Mouse (Mus musculus): ENCODE results near the gene Mchr1. TPM values are rescaled to one million over a fixed set of nuclear protein-coding genes. Genes with fewer than 3 reads are reported as not detected.

Mchr1 gene
- polyA plus RNA-seq, 1 experiment from 2014 or later, result 3.2 TPM

DNA sequence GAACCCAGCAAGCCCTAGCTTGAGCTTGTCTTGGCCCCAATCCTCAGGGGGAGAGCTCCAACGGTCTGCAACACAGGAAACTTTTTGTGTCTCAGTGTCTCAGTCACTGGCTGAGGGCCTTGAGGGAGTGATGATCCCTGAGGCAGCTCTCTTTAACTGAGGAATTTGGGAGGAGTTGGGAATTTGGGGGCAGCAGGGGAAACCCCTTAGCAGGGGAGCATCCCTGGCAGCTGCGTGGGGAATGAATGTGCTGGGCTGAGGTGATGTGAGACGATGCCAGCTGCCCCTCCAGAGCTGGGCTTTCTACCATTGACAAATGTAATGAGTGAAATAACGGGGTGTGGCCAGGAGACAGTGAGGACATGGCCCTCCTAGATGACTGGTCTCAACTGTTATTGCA is 39.9 kb upstream of the Mchr1 start:
- no peaks in the 10 kb centered on the region for H3K36me3 ChIP-seq (ENCODE audit: control insufficient read depth, insufficient read depth, low read length)
- H3K9me3 ChIP-seq (ENCODE audit: control insufficient read depth, low read length), result no peaks in the 10 kb centered on the region
- ATAC-seq (ENCODE audit: low FRiP score, low TSS enrichment) (no peak), DNase-seq (no peak)
- H3K9ac ChIP-seq (replicated peaks; ENCODE audit: low read length), result no peak overlapping the region
- H3K4me1 ChIP-seq (ENCODE audit: control insufficient read depth, insufficient read depth, low read length), result no peaks in the 10 kb centered on the region
- no peak overlapping the region for H3K4me3 ChIP-seq (replicated peaks; ENCODE audit: low read depth, low read length)
- no peak overlapping the region for H3K27ac ChIP-seq (replicated peaks; ENCODE audit: low read depth, low read length)
- no peaks in the 10 kb centered on the region for H3K27me3 ChIP-seq (ENCODE audit: control insufficient read depth, insufficient read depth, low read length)
- H3K4me2 ChIP-seq (ENCODE audit: low read length), result no peak overlapping the region
- WGBS, result 62% methylated on average over 4 of the region's 4 CpGs

DNA sequence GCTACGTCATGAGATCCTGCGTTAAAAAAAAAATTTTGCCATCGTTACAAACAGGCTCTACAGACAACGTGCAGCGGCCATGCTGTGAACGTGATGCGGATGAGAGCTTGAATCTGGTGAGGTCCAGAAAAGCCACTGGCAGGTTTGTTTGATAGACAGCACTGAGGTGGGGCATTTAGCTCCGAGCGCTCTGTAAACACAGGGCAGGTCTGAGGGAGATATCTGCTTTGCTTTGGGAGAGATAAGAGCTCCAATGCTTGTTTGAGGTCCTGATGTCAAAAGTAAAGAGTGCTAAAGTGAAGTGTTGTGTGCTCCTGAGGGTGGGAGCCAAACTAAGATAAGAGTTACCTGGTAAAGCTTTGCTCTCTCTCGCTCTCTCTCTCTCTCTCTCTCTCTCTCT is 38.1 kb upstream of the Mchr1 start:
- no peak overlapping the region for H3K9ac ChIP-seq (replicated peaks; ENCODE audit: low read length)
- no peaks in the 10 kb centered on the region for H3K27me3 ChIP-seq (ENCODE audit: control insufficient read depth, insufficient read depth, low read length)
- ATAC-seq (ENCODE audit: low FRiP score, low TSS enrichment), result no peak
- H3K4me2 ChIP-seq (ENCODE audit: low read length), result no peak overlapping the region
- H3K27ac ChIP-seq (replicated peaks; ENCODE audit: low read depth, low read length), result no peak overlapping the region
- H3K9me3 ChIP-seq (ENCODE audit: control insufficient read depth, low read length), result no peaks in the 10 kb centered on the region
- H3K36me3 ChIP-seq (ENCODE audit: control insufficient read depth, insufficient read depth, low read length), result no peaks in the 10 kb centered on the region
- no peak overlapping the region for H3K4me3 ChIP-seq (replicated peaks; ENCODE audit: low read depth, low read length)
- no peaks in the 10 kb centered on the region for H3K4me1 ChIP-seq (ENCODE audit: control insufficient read depth, insufficient read depth, low read length)
- 89% methylated on average over 10 of the region's 10 CpGs for WGBS
- DNase-seq, result no peak

DNA sequence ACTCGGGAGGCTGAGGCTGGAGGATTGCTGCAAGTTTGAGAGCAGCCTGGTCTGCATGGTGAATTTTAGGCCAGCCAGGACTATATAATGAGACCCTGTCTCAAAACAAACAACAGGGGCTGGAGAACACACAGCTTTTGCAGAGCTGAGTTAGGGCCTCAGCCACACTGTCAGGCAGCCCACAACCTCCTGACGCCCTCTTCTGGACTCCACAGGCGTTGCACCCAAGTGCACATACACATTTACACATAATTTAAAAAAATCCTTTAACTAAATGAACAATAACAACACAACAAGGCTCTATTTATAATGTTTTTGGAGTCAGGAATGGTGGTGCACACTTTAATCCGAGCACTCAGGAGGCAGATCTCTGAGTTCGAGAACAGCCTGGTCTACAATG is 36.9 kb upstream of the Mchr1 start:
- no peaks in the 10 kb centered on the region for H3K4me1 ChIP-seq (ENCODE audit: control insufficient read depth, insufficient read depth, low read length)
- H3K27ac ChIP-seq (replicated peaks; ENCODE audit: low read depth, low read length), result no peak overlapping the region
- DNase-seq, result no peak
- H3K9me3 ChIP-seq (ENCODE audit: control insufficient read depth, low read length), result no peaks in the 10 kb centered on the region
- H3K4me3 ChIP-seq (replicated peaks; ENCODE audit: low read depth, low read length), result no peak overlapping the region
- no peak for ATAC-seq (ENCODE audit: low FRiP score, low TSS enrichment)
- no peaks in the 10 kb centered on the region for H3K36me3 ChIP-seq (ENCODE audit: control insufficient read depth, insufficient read depth, low read length)
- 95% methylated on average over 5 of the region's 5 CpGs for WGBS
- no peak overlapping the region for H3K4me2 ChIP-seq (ENCODE audit: low read length)
- no peaks in the 10 kb centered on the region for H3K27me3 ChIP-seq (ENCODE audit: control insufficient read depth, insufficient read depth, low read length)
- no peak overlapping the region for H3K9ac ChIP-seq (replicated peaks; ENCODE audit: low read length)

DNA sequence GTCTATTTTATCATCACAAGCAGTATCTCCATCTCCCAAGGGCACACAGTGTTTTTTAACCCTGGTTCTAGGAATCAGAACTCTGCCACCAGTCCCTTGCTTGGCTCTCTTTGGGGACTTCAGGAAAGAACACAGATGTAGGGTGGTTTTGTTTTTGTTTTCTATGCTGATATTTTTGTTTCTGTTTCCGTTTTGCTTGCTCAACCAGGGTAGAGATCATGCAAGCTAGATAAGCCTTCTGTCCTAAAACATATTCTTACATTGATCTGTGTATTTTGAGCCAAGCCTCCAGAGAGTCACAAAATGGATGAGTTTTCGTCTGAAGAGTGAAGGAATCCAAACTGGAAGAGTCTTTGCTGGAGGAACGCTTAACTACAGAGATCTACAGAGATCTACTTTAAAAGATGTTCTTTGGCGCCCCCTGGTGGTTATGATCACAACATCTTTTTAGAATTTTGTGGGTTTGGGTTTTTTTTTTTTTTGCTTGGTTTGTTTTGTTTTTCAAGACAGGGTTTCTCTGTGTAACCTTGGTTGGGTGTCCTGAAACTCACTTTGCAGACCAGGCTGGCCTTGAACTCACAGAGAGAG is 35.8 kb upstream of the Mchr1 start:
- Histone ChIP-seq H3K4me1 (ENCODE audit: control insufficient read depth, insufficient read depth, low read length) (no peaks in the 10 kb centered on the region), H3K36me3 (ENCODE audit: control insufficient read depth, insufficient read depth, low read length) (no peaks in the 10 kb centered on the region), H3K9ac (replicated peaks; ENCODE audit: low read length) (no peak overlapping the region), H3K27me3 (ENCODE audit: control insufficient read depth, insufficient read depth, low read length) (no peaks in the 10 kb centered on the region), H3K27ac (replicated peaks; ENCODE audit: low read depth, low read length) (no peak overlapping the region), H3K4me3 (replicated peaks; ENCODE audit: low read depth, low read length) (no peak overlapping the region), H3K4me2 (ENCODE audit: low read length) (no peak overlapping the region), H3K9me3 (ENCODE audit: control insufficient read depth, low read length) (no peaks in the 10 kb centered on the region)
- 25% methylated on average over 4 of the region's 4 CpGs for WGBS
- DNase-seq (peak; percentile 94), ATAC-seq (ENCODE audit: low FRiP score, low TSS enrichment) (no peak)

DNA sequence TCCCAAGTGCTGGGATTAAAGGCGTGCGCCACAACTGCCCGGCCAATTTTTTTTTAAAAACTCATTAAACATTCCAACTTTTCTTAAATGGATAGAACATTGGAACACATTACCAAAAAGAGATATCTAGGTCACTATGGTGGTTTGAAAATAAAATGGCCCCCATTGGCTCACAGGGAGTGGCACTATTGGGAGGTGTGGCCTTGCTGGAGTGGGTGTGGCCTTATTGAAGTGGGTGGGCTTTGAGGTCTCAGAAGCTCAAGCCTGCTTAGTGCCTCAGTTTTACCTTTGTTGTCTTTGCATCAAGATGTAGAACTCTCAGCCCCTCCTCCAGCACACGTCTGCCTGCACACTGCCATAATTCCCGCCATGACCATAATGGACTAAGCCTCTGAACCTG is 32.8 kb upstream of the Mchr1 start:
- Histone ChIP-seq H3K9me3 (ENCODE audit: control insufficient read depth, low read length) (no peaks in the 10 kb centered on the region), H3K36me3 (ENCODE audit: control insufficient read depth, insufficient read depth, low read length) (no peaks in the 10 kb centered on the region), H3K4me2 (ENCODE audit: low read length) (no peak overlapping the region), H3K27me3 (ENCODE audit: control insufficient read depth, insufficient read depth, low read length) (no peaks in the 10 kb centered on the region), H3K9ac (replicated peaks; ENCODE audit: low read length) (no peak overlapping the region), H3K4me1 (ENCODE audit: control insufficient read depth, insufficient read depth, low read length) (no peaks in the 10 kb centered on the region), H3K27ac (replicated peaks; ENCODE audit: low read depth, low read length) (no peak overlapping the region), H3K4me3 (replicated peaks; ENCODE audit: low read depth, low read length) (no peak overlapping the region)
- ATAC-seq (ENCODE audit: low FRiP score, low TSS enrichment) (no peak), DNase-seq (no peak)
- 97% methylated on average over 5 of the region's 5 CpGs for WGBS

DNA sequence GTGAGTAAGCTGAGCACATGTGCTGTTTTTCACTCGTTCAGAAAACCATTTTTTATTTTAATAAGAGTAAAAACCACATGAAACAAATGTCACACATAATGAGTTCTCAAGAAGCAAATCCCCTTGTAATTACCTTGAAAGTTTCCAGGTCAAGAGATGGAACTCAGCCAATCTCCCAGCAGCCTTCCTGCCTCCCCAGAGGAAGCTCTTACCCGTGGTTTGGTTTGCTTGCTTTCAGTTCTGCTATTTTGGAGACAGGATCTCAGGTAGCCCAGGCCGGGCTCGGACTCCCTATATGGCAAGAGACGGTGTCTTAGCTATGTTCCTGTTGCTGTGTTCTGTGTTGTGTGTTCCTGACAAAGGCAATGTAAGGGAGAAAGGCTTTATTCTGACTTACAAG is 24.8 kb upstream of the Mchr1 start:
- no peaks in the 10 kb centered on the region for H3K4me1 ChIP-seq (ENCODE audit: control insufficient read depth, insufficient read depth, low read length)
- 76% methylated on average over 5 of the region's 5 CpGs for WGBS
- ATAC-seq (ENCODE audit: low FRiP score, low TSS enrichment) (no peak), DNase-seq (no peak)
- H3K36me3 ChIP-seq (ENCODE audit: control insufficient read depth, insufficient read depth, low read length), result no peaks in the 10 kb centered on the region
- H3K9ac ChIP-seq (replicated peaks; ENCODE audit: low read length), result no peak overlapping the region
- H3K27me3 ChIP-seq (ENCODE audit: control insufficient read depth, insufficient read depth, low read length), result no peaks in the 10 kb centered on the region
- no peaks in the 10 kb centered on the region for H3K9me3 ChIP-seq (ENCODE audit: control insufficient read depth, low read length)
- no peak overlapping the region for H3K4me3 ChIP-seq (replicated peaks; ENCODE audit: low read depth, low read length)
- no peak overlapping the region for H3K27ac ChIP-seq (replicated peaks; ENCODE audit: low read depth, low read length)
- no peak overlapping the region for H3K4me2 ChIP-seq (ENCODE audit: low read length)

DNA sequence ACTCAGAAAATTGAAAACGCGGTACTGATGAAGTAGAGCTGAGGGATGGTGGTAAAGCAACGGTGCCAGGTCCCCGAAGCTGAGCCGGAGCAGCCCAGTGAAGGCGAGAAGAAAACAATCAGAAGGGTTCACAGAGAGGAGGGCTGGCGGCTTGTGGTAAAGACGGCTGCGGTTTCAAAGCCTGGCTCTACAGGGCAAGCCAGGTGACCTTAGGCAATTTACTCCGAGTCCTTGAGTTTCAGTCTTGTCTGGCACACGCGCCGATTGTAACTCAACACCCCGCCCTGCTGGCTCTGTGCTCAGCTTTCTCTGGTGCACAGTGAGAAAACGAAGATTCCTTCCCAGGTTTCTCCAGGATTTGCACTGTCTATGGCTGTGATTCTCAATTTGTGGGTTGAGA is 22.3 kb upstream of the Mchr1 start:
- DNase-seq (no peak), ATAC-seq (ENCODE audit: low FRiP score, low TSS enrichment) (no peak)
- WGBS, result 83% methylated on average over 15 of the region's 15 CpGs
- Histone ChIP-seq H3K9ac (replicated peaks; ENCODE audit: low read length) (no peak overlapping the region), H3K4me3 (replicated peaks; ENCODE audit: low read depth, low read length) (no peak overlapping the region), H3K36me3 (ENCODE audit: control insufficient read depth, insufficient read depth, low read length) (no peaks in the 10 kb centered on the region), H3K4me1 (ENCODE audit: control insufficient read depth, insufficient read depth, low read length) (no peaks in the 10 kb centered on the region), H3K27ac (replicated peaks; ENCODE audit: low read depth, low read length) (no peak overlapping the region), H3K4me2 (ENCODE audit: low read length) (no peak overlapping the region), H3K9me3 (ENCODE audit: control insufficient read depth, low read length) (no peaks in the 10 kb centered on the region), H3K27me3 (ENCODE audit: control insufficient read depth, insufficient read depth, low read length) (no peaks in the 10 kb centered on the region)

DNA sequence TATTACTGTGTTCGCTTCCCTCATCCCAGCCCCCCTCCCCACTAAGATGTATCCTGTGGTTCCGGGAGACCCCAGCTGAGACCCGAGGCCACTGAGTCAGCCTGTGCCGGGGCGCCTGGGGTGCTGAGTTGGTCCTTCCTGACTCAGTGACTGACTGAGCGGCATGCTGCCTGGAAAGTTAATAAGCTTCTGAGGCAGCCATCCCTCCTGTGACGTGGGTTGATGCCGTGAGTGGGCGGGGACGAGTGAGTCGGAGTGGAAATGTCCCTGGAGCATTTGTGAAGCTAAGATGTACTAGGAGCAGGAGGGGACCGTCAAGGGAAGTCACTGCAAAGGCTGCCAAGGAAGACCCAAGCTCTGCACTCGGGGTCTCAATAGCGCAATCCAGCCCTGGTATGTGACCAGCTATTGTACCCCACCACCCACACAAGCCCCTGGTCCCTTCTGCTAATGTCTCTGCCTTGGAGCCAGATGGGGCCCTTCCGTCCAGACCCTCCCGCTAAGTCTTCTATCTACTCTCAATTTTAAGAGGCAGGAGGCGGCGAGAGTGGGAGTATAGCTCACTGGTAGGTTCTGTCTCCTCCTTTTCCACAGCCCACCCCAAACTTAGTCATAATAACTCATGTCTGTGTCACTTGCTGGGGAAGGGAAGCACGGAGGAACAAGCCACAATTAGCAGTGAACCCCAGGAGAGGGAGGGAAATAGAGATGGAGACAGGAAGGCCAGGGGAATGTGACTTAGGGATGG is 18.2 kb upstream of the Mchr1 start:
- no peak for ATAC-seq (ENCODE audit: low FRiP score, low TSS enrichment)
- no peak overlapping the region for H3K9ac ChIP-seq (replicated peaks; ENCODE audit: low read length)
- no peaks in the 10 kb centered on the region for H3K9me3 ChIP-seq (ENCODE audit: control insufficient read depth, low read length)
- no peak overlapping the region for H3K4me3 ChIP-seq (replicated peaks; ENCODE audit: low read depth, low read length)
- DNase-seq, result no peak
- H3K4me2 ChIP-seq (ENCODE audit: low read length), result no peak overlapping the region
- H3K27me3 ChIP-seq (ENCODE audit: control insufficient read depth, insufficient read depth, low read length), result no peaks in the 10 kb centered on the region
- H3K4me1 ChIP-seq (ENCODE audit: control insufficient read depth, insufficient read depth, low read length), result no peaks in the 10 kb centered on the region
- H3K27ac ChIP-seq (replicated peaks; ENCODE audit: low read depth, low read length), result no peak overlapping the region
- no peaks in the 10 kb centered on the region for H3K36me3 ChIP-seq (ENCODE audit: control insufficient read depth, insufficient read depth, low read length)
- 86% methylated on average over 19 of the region's 19 CpGs for WGBS

DNA sequence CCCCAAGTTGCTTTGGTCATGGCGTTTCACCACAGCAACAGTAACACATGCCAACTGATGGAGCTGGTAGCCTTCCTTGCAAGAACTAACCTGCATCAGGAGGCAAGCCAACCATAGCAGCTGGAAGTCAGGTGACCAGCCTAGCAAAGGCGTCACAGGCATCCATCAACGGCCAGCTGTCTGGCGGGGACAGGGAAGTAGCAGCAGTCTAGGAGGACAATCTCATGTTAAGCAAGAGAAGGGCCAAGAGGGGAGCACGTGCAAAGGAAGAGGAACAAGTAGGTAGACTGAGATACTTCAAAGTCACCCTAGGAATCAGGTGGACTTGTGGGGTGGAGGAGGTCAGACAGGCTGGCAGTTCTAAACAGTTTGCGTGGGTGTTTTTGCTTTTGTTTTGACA is 16.2 kb upstream of the Mchr1 start:
- DNase-seq, result no peak
- H3K27me3 ChIP-seq (ENCODE audit: control insufficient read depth, insufficient read depth, low read length), result no peaks in the 10 kb centered on the region
- H3K36me3 ChIP-seq (ENCODE audit: control insufficient read depth, insufficient read depth, low read length), result no peaks in the 10 kb centered on the region
- no peak overlapping the region for H3K4me3 ChIP-seq (replicated peaks; ENCODE audit: low read depth, low read length)
- no peak for ATAC-seq (ENCODE audit: low FRiP score, low TSS enrichment)
- H3K9me3 ChIP-seq (ENCODE audit: control insufficient read depth, low read length), result no peaks in the 10 kb centered on the region
- no peak overlapping the region for H3K27ac ChIP-seq (replicated peaks; ENCODE audit: low read depth, low read length)
- no peak overlapping the region for H3K9ac ChIP-seq (replicated peaks; ENCODE audit: low read length)
- no peaks in the 10 kb centered on the region for H3K4me1 ChIP-seq (ENCODE audit: control insufficient read depth, insufficient read depth, low read length)
- WGBS, result 87% methylated on average over 6 of the region's 6 CpGs
- H3K4me2 ChIP-seq (ENCODE audit: low read length), result no peak overlapping the region

All from midbrain, embryonic 14.5 days (tissue).